Mouse (Mus musculus) kidney, postnatal 0 days (tissue): Measurements from ENCODE around the gene Gucy1b2. TPM values are rescaled to one million over a fixed set of nuclear protein-coding genes. Genes with fewer than 3 reads are reported as not detected.

Experiments used
- ATAC-seq: fragments of 200-750 bp; cut with Nextera tagmentation; replicated peaks from 2 replicates; pipeline ENCODE4 v1.8.0; 2017; ENCODE audit warnings: low read depth, moderate number of reproducible peaks, moderate TSS enrichment, moderate library complexity; ENCODE audit not compliant: low FRiP score
- DNase-seq: peaks from one replicate; pipeline ENCODE4 v3.0.0-alpha.2; 2016; ENCODE audit warnings: low spot score
- H3K27ac ChIP-seq: fragments of 300-500 bp; sonication (generic); 2 replicates; pipeline ENCODE4 v1.5.1; 2014; ENCODE audit warnings: mild to moderate bottlenecking
- H3K27me3 ChIP-seq: fragments of 300-500 bp; sonication (generic); 2 replicates; pipeline ENCODE4 v1.6.1; 2014; ENCODE audit warnings: low read length, mixed read lengths; ENCODE audit not compliant: insufficient read depth
- H3K36me3 ChIP-seq: fragments of 300-500 bp; sonication (generic); 2 replicates; pipeline ENCODE4 v1.6.1; 2014; ENCODE audit warnings: low read length, mixed read lengths; ENCODE audit not compliant: insufficient read depth
- H3K4me1 ChIP-seq: fragments of 300-500 bp; sonication (generic); replicated peaks from 2 replicates; pipeline ENCODE4 v1.6.1; 2014; ENCODE audit warnings: antibody characterized with exemption, low read length, mixed read lengths; ENCODE audit not compliant: insufficient read depth
- H3K4me2 ChIP-seq: fragments of 300-500 bp; sonication (generic); 2 replicates; pipeline ENCODE4 v1.6.1; 2014; ENCODE audit warnings: mild to moderate bottlenecking, low read length, moderate library complexity, mixed read lengths
- H3K4me3 ChIP-seq: fragments of 300-500 bp; sonication (generic); replicated peaks from 2 replicates; pipeline ENCODE4 v1.5.1; 2014; ENCODE audit warnings: low read depth, low read length
- H3K9ac ChIP-seq: fragments of 300-500 bp; sonication (generic); 2 replicates; pipeline ENCODE4 v1.6.1; 2014; ENCODE audit warnings: low read depth, low read length
- H3K9me3 ChIP-seq: fragments of 300-500 bp; sonication (generic); replicated peaks from 2 replicates; pipeline ENCODE4 v1.6.1; 2016; ENCODE audit warnings: low read length, inconsistent platforms, mixed read lengths
- CTCF ChIP-seq: IDR thresholded peaks from 2 replicates; pipeline ENCODE4 v1.5.1; 2016; ENCODE audit warnings: antibody characterized with exemption, low read depth, mild to moderate bottlenecking, moderate library complexity
- WGBS: fragments of 180-500 bp; shearing (Covaris S2); extraction: QIAGEN DNeasy Blood & Tissue Kit; methylation state at CpG from one replicate; pipeline ENCODE4 v1.1.7; 2014; 5-methylcytosine and 5-hydroxymethylcytosine counted together
- polyA plus RNA-seq: library from polyadenylated mRNA; unstranded; fragments of >200 nt; fragmentation: Nextera tagmentation; extraction: Ambion mirVana; gene quantifications from 2 replicates; pipeline ENCODE4 v1.2.1, GENCODE M21; 2015

The Gucy1b2 gene
- polyA plus RNA-seq, 1 experiment from 2014 or later = not detected

DNA sequence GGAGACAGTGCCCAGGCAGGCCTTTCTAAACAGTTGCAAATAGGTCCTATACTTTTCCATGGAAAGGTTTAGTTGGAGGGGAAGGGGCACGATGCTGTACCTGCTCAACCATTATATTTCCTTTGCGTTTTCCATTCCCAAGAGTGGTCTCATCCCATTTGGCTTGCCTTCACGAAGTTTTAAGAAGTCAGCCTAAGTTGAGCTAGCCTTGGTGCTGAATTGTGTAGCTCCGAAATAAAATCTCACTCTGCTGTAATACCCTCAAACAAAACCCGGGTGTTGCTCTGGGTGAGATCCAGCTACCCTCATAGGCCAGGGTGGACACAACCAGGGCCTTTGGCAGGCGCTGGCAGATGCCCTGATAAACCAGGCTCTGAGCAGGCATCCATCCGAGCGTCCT is 25.3 kb upstream of the Gucy1b2 start:
- peak; percentile 45 for DNase-seq
- no peak for TF ChIP-seq CTCF
- H3K4me2 ChIP-seq = no peak overlapping the region
- no peaks in the 10 kb centered on the region for H3K27me3 ChIP-seq
- H3K36me3 ChIP-seq = no peaks in the 10 kb centered on the region
- no peak overlapping the region for H3K27ac ChIP-seq
- 44% methylated on average over 8 of the region's 8 CpGs for WGBS
- H3K4me1 ChIP-seq = no peaks in the 10 kb centered on the region
- H3K9me3 ChIP-seq = no peaks in the 10 kb centered on the region
- H3K9ac ChIP-seq = no peak overlapping the region
- no peak for ATAC-seq
- no peak overlapping the region for H3K4me3 ChIP-seq

DNA sequence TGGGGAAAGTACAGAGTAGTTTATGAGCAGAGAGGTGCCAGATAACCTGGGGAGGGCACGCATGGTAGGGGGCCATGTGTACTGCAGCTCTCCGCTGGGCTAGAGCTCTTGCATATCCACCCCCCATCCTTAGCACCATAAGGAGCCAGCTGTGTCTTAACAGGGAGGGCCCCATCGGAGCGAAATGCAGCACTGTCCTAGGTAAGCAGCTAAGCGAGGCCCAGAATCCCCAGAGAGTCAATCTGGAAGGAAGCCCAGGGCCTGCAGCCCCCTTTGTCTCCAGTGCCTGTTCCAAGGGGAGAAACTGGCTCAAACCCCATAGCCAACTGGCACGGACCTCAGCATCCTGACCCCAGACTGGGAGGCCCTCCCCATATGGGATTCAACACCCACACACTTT is 23.3 kb upstream of the Gucy1b2 start:
- Histone ChIP-seq H3K27me3 (no peaks in the 10 kb centered on the region), H3K4me1 (no peaks in the 10 kb centered on the region), H3K36me3 (no peaks in the 10 kb centered on the region), H3K4me3 (no peak overlapping the region), H3K27ac (no peak overlapping the region), H3K9me3 (no peaks in the 10 kb centered on the region), H3K4me2 (no peak overlapping the region), H3K9ac (no peak overlapping the region)
- ATAC-seq (no peak), DNase-seq (no peak)
- no peak for TF ChIP-seq CTCF
- WGBS = 48% methylated on average over 6 of the region's 6 CpGs

DNA sequence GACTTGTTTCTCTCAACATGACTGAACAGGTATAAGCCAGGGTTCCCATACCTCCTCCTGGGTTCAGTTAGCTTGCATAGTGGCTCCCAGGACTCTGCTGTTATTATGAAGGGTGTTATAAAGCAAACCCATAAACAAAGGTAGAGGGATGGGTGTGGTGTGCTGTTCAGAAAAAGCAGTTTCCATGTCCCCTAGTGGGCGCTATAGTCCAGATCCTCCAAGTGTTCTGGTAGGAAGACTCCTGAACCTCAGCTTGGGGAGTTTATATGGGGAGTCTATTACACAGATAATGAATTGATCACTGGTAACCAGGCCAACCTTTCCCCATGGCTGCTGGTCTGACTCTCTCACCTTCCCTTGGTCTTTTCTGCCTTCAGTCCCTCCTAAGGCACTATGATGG is 18.4 kb upstream of the Gucy1b2 start:
- Histone ChIP-seq H3K27ac (no peak overlapping the region), H3K4me1 (no peaks in the 10 kb centered on the region), H3K9me3 (no peaks in the 10 kb centered on the region), H3K36me3 (no peaks in the 10 kb centered on the region), H3K27me3 (no peaks in the 10 kb centered on the region), H3K4me3 (no peak overlapping the region), H3K4me2 (no peak overlapping the region), H3K9ac (no peak overlapping the region)
- DNase-seq (no peak), ATAC-seq (no peak)
- WGBS = 75% methylated on average over 1 of the region's 1 CpGs
- TF ChIP-seq CTCF = peak; percentile 25; the same call in 1 of the 2 replicates

DNA sequence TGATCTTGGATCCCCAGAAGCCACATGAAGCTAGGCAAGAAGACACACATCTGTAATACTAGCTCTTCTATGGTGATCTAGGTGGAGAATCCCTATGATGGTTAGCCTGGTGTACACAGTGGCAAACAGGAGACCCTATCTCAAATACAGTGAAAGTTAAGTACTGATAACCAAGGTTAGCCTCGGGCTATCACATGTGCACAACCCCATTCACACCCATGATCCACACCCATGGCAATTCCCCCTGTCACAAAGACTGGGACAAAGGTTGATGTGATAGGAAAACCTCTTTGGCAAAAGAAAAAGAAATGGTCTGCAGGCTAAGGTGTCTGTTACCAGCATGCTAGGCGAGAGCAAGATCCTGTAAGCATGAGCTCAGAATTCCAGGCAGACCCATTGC is 16.0 kb upstream of the Gucy1b2 start:
- Histone ChIP-seq H3K27ac (no peak overlapping the region), H3K4me2 (no peak overlapping the region), H3K9ac (no peak overlapping the region), H3K4me3 (no peak overlapping the region), H3K27me3 (no peaks in the 10 kb centered on the region), H3K9me3 (no peaks in the 10 kb centered on the region), H3K4me1 (no peaks in the 10 kb centered on the region), H3K36me3 (no peaks in the 10 kb centered on the region)
- TF ChIP-seq CTCF = no peak
- no peak for DNase-seq
- 88% methylated on average over 2 of the region's 2 CpGs for WGBS
- ATAC-seq = no peak

DNA sequence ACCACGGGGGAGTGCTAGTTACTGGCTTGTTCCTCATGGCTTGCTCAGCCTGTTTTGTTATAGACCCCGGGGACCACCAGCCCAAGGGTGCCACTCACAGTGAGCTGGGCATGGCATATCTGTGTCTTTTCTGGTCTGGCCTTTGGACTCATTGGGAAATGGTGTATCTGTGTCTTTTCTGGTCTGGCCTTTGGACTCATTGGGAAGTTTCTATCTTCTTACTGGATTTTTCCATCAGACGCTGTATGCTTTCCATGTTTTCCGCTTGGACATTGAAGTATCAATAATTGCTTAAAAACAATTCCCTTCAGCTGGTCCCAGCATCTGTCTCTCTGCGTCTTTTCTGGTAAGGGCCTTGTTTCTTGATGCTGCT is 12.7 kb upstream of the Gucy1b2 start:
- Histone ChIP-seq H3K36me3 (no peaks in the 10 kb centered on the region), H3K4me3 (no peak overlapping the region), H3K27me3 (no peaks in the 10 kb centered on the region), H3K9me3 (no peaks in the 10 kb centered on the region), H3K4me2 (no peak overlapping the region), H3K9ac (no peak overlapping the region), H3K27ac (no peak overlapping the region), H3K4me1 (no peaks in the 10 kb centered on the region)
- 86% methylated on average over 5 of the region's 5 CpGs for WGBS
- no peak for TF ChIP-seq CTCF
- ATAC-seq (no peak), DNase-seq (no peak)

DNA sequence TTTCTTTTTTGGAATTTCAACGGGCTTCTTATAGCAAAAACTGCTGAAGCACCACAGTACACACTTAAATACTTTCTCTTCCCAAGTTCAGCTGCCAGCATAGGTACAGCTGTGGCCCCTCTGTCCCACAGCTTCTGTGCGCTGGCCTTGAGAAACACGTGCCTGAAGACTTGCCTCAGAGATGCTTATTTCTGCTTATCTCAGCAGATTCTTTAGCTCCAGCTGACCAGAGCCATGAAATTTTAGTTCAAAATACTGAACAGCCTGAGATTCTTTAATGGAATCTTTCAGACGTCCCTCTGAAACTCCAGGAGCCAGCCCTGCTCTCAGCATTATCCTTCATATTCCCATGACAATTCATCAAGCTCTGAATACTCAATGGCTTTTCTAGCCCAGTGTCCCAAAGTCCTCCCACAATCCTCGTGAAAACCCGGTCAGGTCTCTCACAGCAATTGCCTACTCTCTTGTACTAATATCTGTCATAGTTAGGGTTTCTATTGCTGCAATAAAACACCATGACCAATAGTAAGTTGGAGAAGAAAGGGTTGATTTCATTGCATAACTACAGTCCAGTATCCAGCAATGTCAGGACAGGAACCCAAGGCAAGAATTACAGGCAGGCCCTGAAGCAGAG is 12.1 kb upstream of the Gucy1b2 start:
- 65% methylated on average over 6 of the region's 6 CpGs for WGBS
- Histone ChIP-seq H3K4me2 (no peak overlapping the region), H3K4me3 (no peak overlapping the region), H3K9ac (no peak overlapping the region), H3K36me3 (no peaks in the 10 kb centered on the region), H3K27ac (no peak overlapping the region), H3K27me3 (no peaks in the 10 kb centered on the region), H3K4me1 (no peaks in the 10 kb centered on the region), H3K9me3 (no peaks in the 10 kb centered on the region)
- DNase-seq (no peak), ATAC-seq (no peak)
- no peak for TF ChIP-seq CTCF

DNA sequence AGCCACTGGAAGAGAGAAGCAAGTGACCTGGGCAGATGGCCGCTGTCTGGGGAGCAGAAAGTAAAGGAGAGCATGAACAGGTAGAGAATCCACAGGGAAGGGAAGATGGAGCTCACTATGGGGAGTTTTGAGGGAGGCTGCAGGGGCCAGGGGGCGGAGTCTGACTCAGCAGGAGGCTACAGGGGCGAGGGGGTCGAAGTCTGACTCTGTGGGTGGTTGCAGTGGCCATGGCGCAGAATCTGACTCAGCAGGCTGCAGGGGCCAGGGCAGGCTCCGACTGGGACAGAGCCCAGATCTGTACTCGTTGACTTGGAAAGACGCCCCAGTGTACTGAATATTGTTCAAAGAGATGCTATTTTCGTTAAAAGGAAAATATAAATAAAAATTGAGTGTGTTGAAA is 8.9 kb upstream of the Gucy1b2 start:
- Histone ChIP-seq H3K4me1 (no peaks in the 10 kb centered on the region), H3K27me3 (no peaks in the 10 kb centered on the region), H3K9ac (0 out of 2 replicates have a peak overlapping the region, but pooled peaks have one; percentile 27), H3K4me3 (no peak overlapping the region), H3K9me3 (no peaks in the 10 kb centered on the region), H3K4me2 (peak overlapping the region; percentile 31; the same call in 1 of the 2 replicates), H3K36me3 (no peaks in the 10 kb centered on the region), H3K27ac (no peak overlapping the region)
- ATAC-seq (peak; percentile 93), DNase-seq (peak; percentile 39)
- no peak for TF ChIP-seq CTCF
- WGBS = 23% methylated on average over 9 of the region's 9 CpGs
